Mouse (Mus musculus): ENCODE measurements around the gene Cxcl2.

GRCm38 (mm10) chr5:90882146-90882545 lies 21.5 kb upstream of the Cxcl2 start:
- no peak for TF ChIP-seq EP300 (IDR thresholded peaks at IDR 0.05; ENCODE audit: low read length)
- no peak for TF ChIP-seq CHD1 (IDR thresholded peaks at IDR 0.05; ENCODE audit: low read depth, low read length)
- TF ChIP-seq JUN (IDR thresholded peaks at IDR 0.05; ENCODE audit: insufficient read depth, low read depth, low read length) = no peak
- no peak for TF ChIP-seq CTCF (conservative IDR thresholded peaks at IDR 0.05 in 1 of 2, IDR thresholded peaks at IDR 0.05 in 1 of 2; ENCODE audit: low read depth in 2 of 2, low read length in 2 of 2)
- TF ChIP-seq MAX (IDR thresholded peaks at IDR 0.05; ENCODE audit: low read length) = no peak

Measured in CH12.LX (cell line).